Mouse (Mus musculus) C2C12 (cell line): Measurements from ENCODE around the gene Syne3.

Experiments used
- CEBPB ChIP-seq: IDR thresholded peaks from one replicate; pipeline ENCODE4 v1.6.1; 2011; ENCODE audit warnings: low read depth, mild to moderate bottlenecking, control low read depth, moderate library complexity
- CTCF ChIP-seq: IDR thresholded peaks from one replicate; pipeline ENCODE4 v1.5.1; 2011; ENCODE audit not compliant: control insufficient read depth, insufficient read depth, insufficient read length
- MAX ChIP-seq: IDR thresholded peaks from one replicate; pipeline ENCODE4 v1.6.1; 2011; ENCODE audit warnings: mild to moderate bottlenecking, control low read depth
- MYOD1 ChIP-seq: IDR thresholded peaks from one replicate; pipeline ENCODE4 v1.6.1; 2011; ENCODE audit warnings: low read depth; ENCODE audit not compliant: control insufficient read depth, insufficient read length
- USF1 ChIP-seq: IDR thresholded peaks from one replicate; pipeline ENCODE4 v1.6.1; 2011; ENCODE audit warnings: low read depth, mild to moderate bottlenecking, control low read depth, moderate library complexity

DNA sequence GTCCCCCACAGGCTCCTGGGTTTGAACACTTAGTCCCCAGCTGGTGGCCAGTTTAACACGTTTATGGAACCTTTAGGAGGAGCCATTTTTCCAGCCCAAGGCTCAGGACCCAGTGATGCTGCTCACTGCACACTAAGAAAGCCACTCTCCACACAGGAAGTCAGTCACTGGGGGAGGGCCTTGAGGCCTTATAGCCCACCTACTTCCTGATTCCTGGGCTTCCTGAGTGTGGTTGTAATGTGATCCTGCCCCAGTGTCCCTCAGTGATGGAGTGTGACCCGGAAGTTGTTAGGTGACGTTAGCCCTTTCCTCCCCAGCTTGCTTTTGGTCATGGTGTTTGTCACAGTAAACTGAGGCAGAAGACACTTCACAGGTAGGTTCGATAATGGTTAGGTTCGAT, 33.5 kb upstream of the Syne3 start:
- no peak for TF ChIP-seq MYOD1
- no peak for TF ChIP-seq CTCF
- TF ChIP-seq MAX, result no peak
- no peak for TF ChIP-seq CEBPB
- no peak for TF ChIP-seq USF1
